Mouse (Mus musculus) kidney, adult 2 months (tissue): ENCODE results near the gene She. TPM values are rescaled to one million over a fixed set of nuclear protein-coding genes. Genes with fewer than 3 reads are reported as not detected.

ENCODE experiments used
- DNase-seq: peaks from one replicate; pipeline ENCODE4 v3.0.0; 2021
- H3K27ac ChIP-seq: fragments of 200-500 bp; 2 replicates; pipeline ENCODE4 v1.5.1; 2012; ENCODE audit warnings: low read depth, low read length, control low read depth, inconsistent platforms; ENCODE audit not compliant: insufficient read depth
- H3K27me3 ChIP-seq: fragments of 200-500 bp; replicated peaks from 2 replicates; pipeline ENCODE4 v1.6.1; 2012; ENCODE audit warnings: mild to moderate bottlenecking, moderate library complexity, low read length, inconsistent platforms; ENCODE audit not compliant: control insufficient read depth, insufficient read depth
- H3K36me3 ChIP-seq: fragments of 200-500 bp; 2 replicates; pipeline ENCODE4 v1.6.1; 2012; ENCODE audit warnings: mild to moderate bottlenecking, moderate library complexity, low read length, inconsistent platforms; ENCODE audit not compliant: control insufficient read depth, insufficient read depth
- H3K4me1 ChIP-seq: fragments of 200-500 bp; 2 replicates; pipeline ENCODE4 v1.6.1; 2011; ENCODE audit warnings: low read length; ENCODE audit not compliant: control insufficient read depth, insufficient read depth
- H3K4me3 ChIP-seq: fragments of 200-500 bp; 2 replicates; pipeline ENCODE4 v1.5.1; 2011; ENCODE audit warnings: mild to moderate bottlenecking, low read depth, low read length, control low read depth; ENCODE audit not compliant: insufficient read depth
- CTCF ChIP-seq: fragments of 200-500 bp; conservative IDR thresholded peaks from 2 replicates; pipeline ENCODE4 v1.5.1; 2011; ENCODE audit warnings: low read depth, mild to moderate bottlenecking, control low read depth, low read length, moderate library complexity, mixed read lengths; ENCODE audit not compliant: insufficient read depth, insufficient read length
- POLR2A ChIP-seq: fragments of 200-500 bp; IDR thresholded peaks from one replicate; pipeline ENCODE4 v1.6.1; 2011; ENCODE audit warnings: low read depth, low read length, control low read depth
- WGBS: fragments of 180-500 bp; shearing (Covaris S2); methylation state at CpG from one replicate; pipeline ENCODE4 v1.1.7; 2018; 5-methylcytosine and 5-hydroxymethylcytosine counted together
- polyA plus RNA-seq: library from polyadenylated mRNA; depleted of rRNA; stranded (reverse); fragments of >200 nt; gene quantifications from 2 replicates; pipeline ENCODE4 v1.2.3, GENCODE M21; 2012; rRNA removed

Gene She
- 3.3 and 4.1 TPM in 2 replicates for polyA plus RNA-seq

DNA sequence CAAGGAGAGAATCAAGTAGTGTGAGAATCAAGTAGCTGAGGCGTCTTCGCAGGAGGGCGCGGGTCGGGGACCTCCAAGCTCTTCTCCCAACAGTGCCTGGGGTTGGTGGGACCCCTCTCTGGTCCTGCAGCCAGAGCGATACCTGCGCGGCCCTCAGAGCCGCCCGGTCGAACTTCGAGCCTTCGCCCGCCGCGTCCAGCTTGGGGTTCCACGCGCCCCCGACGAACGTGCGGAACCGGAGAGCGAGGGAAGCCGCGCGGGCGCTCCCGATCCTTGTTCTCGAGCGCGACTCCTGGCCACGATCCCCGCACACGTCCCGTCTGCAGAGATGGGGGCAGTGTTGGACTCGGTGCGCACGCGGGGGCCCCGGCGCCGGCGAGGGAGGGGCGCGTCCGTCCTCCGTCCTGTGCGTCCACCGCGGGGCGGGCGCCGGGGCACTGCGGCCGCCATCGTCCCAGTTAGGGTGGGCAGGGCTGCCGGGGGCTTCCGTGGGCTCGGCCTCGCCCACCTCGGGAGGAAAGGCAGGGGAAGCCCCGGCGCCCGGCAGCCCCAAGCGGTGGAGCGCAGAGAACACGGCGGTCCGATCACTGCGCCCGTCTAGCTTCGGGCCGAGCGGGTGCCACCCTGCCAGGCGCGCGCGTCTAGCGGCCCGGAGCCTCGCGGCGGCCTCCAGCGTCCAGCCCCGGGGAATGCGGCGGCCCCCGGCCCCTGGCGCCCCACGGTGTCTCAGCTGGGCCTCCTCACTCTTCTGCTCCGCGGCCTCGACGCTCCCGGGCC lies at the start of gene She:
Gene She (plus strand): TSS at position 556 of the 777 bp plus-strand sequence.
- TF ChIP-seq CTCF = no peak
- no peak for TF ChIP-seq POLR2A
- no peaks in the 10 kb centered on the region; the same call in 1 of the 2 replicates for H3K27me3 ChIP-seq
- peak within 1 kb of the TSS; percentile 74 for H3K4me3 ChIP-seq
- peak; percentile 65 for DNase-seq
- H3K4me1 ChIP-seq = no peaks in the 10 kb centered on the region
- H3K36me3 ChIP-seq = no peaks in the 10 kb centered on the region
- H3K27ac ChIP-seq = peak within 1 kb of the TSS; percentile 69; the same call in 1 of the 2 replicates
- 3% methylated on average over 84 of the region's 96 CpGs for WGBS

DNA sequence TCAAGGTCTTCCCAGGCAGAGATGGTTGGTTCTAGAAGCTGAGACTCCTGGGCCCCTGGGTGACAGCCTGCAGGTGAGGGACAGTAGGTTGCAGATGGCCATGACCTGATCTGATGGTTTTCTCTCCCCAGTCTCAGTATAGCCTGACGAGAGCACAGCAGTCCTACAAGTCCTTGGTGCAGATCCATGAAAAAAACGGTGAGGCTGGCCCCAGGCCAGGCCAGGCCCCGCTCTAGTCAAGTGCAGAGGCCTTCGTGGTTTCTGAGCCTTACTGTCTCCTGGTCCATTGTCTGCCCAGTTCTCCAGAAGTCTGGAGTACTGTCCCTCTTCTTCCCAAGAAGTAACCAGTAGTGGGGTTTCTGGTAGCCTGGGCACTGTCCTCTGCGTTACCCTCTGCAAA lies 49.5 kb upstream of the She start:
- no peak overlapping the region for H3K27ac ChIP-seq
- TF ChIP-seq POLR2A (no peak), CTCF (no peak)
- peaks cover 8% of the 10 kb centered on the region for H3K36me3 ChIP-seq
- DNase-seq = no peak
- whole genome bisulfite sequencing = 70% methylated on average over 5 of the region's 5 CpGs
- 0 out of 2 replicates have a peak, but pooled peaks cover 4% of the 10 kb centered on the region for H3K4me1 ChIP-seq
- H3K4me3 ChIP-seq = no peak overlapping the region
- no peaks in the 10 kb centered on the region for H3K27me3 ChIP-seq

DNA sequence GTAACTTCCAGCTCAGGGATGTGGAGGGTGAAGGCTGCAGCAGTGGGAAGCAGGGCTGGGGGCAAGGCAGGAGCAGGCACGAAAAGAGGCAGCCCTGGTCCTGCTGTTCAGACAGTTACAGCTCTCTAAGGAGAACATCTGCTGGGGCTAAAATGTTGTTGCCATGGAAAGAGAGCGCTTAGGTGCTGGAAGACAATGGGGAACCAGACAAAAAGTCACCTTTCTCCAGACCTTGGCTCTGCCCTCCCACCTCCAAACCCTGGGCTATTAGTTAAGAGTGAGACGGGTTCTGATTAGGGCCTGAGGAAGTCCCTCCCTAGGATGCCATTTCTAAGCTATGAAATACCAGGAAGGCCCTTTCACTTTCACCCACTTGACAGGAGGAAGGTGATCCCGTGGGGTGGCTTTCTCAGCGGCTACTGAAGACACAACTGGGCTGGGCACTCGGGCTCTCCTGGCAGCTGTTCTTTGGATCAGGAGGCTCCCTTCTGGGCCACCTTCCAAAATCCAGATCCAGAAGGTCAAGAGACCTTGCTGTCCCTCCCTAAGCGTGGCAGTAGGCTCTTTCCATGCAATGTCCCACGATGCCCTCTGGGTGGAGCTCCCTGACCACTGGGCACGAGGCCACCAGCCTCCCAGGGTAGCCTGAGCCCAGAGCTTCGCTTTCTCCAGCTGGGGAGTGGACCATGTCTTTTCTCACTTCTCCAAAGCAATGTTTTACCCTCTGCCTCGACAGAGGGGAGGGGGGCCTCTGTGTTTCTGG lies 46.0 kb upstream of the She start:
- H3K27ac ChIP-seq = no peak overlapping the region
- H3K4me3 ChIP-seq = no peak overlapping the region
- peaks cover 3% of the 10 kb centered on the region; the same call in 1 of the 2 replicates for H3K36me3 ChIP-seq
- H3K27me3 ChIP-seq = no peaks in the 10 kb centered on the region
- DNase-seq = peak; percentile 94
- TF ChIP-seq POLR2A (no peak), CTCF (peak; percentile 93)
- 0 out of 2 replicates have a peak, but pooled peaks cover 4% of the 10 kb centered on the region for H3K4me1 ChIP-seq
- WGBS = 10% methylated on average over 11 of the region's 11 CpGs

DNA sequence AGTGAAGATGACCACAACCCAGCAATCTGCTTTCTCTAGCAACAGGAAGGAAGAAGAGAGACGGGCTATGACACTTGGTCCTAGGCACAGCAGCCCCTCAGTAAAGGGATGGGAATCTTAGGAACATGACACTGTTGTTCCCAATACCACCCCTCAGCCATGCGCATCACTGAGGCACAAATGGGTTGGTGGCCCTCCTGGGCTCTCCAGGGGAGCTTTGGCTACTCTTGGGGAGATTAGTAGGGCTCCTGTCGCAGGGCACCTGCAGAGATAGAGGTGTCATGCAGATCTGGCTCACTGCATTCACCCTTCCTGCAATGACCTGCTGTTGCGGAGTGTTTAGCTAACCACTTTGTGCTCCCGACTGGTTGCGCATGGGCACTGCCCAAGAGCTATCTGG lies 44.9 kb upstream of the She start:
- 89% methylated on average over 6 of the region's 6 CpGs for WGBS

DNA sequence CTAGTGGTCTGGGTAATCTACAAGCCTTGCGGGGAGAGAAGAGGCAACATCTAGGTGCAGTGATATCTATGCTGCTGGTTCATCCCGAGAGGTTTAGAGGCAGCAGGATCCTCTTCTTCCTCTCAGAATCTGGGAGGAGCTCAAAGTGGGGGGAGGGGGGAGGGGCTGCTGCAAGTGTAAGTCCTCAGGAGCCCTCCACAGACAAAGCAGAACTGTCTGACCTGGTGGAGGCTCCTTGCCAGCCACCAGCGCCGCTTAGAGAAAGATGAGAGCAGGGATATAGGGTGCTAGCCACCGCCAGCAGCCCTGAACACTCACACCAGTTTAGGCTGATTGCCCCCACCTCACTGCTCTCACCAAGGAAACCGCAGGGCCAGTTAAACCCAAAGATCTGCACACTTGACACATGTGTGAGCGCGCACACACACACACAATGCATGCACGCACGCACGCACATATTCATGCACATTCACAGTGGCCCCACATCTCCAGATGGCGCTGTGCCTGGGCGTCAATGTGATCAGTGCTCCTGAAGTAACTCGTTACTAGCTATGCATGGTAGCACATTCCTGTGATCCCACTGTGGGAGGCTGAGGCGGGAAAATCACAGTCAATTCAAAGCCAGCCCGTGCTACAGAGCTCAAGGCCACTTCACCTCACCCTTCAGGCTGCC lies 42.4 kb upstream of the She start:
- Histone ChIP-seq H3K27me3 (no peaks in the 10 kb centered on the region), H3K4me1 (0 out of 2 replicates have a peak, but pooled peaks cover 4% of the 10 kb centered on the region), H3K27ac (no peak overlapping the region), H3K4me3 (no peak overlapping the region), H3K36me3 (no peaks in the 10 kb centered on the region)
- TF ChIP-seq CTCF (no peak), POLR2A (no peak)
- 80% methylated on average over 16 of the region's 16 CpGs for whole genome bisulfite sequencing
- DNase-seq = no peak

More for the DNA sequence above, 44.9 kb upstream of the She start:
- Histone ChIP-seq H3K4me3 (no peak overlapping the region), H3K27ac (no peak overlapping the region), H3K4me1 (0 out of 2 replicates have a peak, but pooled peaks cover 4% of the 10 kb centered on the region), H3K36me3 (no peaks in the 10 kb centered on the region), H3K27me3 (no peaks in the 10 kb centered on the region)
- no peak for DNase-seq
- no peak for TF ChIP-seq CTCF
- TF ChIP-seq POLR2A = no peak

DNA sequence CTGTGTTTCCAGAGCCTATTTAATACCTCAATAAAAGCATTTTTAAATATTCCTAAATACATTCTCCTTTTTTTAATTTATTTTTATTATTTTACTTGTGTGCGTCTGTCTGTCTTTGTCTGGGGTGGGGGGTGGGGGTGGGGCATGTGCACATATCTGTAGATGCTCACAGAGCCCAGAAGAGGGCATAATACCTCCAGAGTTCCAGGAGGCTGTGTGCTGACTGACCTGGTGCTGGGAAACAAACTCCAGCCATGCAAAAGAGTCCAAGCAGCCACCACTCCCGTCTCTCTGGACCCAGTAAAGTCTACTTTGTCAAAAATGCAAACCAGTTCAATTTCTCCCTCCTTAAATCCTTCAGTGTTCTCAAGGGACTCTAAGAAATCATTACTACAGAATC lies 36.6 kb upstream of the She start:
- WGBS = 68% methylated on average over 2 of the region's 2 CpGs
- Histone ChIP-seq H3K4me3 (no peak overlapping the region), H3K27ac (no peak overlapping the region), H3K27me3 (no peaks in the 10 kb centered on the region), H3K36me3 (no peaks in the 10 kb centered on the region), H3K4me1 (no peaks in the 10 kb centered on the region)
- TF ChIP-seq POLR2A (no peak), CTCF (peak; percentile 15; the same call in 1 of the 2 replicates)
- no peak for DNase-seq
